Mouse (Mus musculus): Measurements from ENCODE around the gene Hint1. TPM values are rescaled to one million over a fixed set of nuclear protein-coding genes. Genes with fewer than 3 reads are reported as not detected.
"Not testable (repeated sequence)": the region's sequence is repeated elsewhere in the genome, so short reads cannot be mapped to it uniquely, and the experiment has no call there.

The Hint1 gene
- total and polyA plus RNA-seq, 3 experiments = 854 to 1,228 (median 1,034) TPM

DNA sequence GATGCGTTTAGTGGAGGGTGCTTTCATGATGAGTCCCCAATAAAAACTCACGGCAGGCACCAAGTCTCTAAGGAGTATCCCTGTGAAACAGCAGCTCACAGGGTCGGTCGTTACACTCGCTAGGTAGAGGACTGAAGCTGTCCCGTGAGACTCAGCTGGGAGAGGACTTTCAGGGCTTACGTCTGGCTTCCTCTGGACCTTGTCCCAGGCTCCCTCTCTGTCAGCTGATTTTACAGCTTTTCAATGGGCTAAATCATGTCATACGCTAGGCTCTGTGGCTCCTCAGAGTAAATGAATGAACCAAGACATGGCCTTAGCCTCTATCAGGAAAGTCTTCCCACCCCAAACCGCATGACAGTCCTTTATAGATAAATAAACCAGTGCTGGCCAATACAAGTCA is 28.4 kb downstream of the Hint1 start:
- H3K4me1 ChIP-seq (ENCODE audit: control insufficient read depth in 1 of 2, insufficient read depth in 2 of 2) = peaks cover 0 to 2% of the 10 kb centered on the region in 2 experiments; a peak in 1 of 4 replicates
- no peaks in the 10 kb centered on the region for H3K9me3 ChIP-seq (replicated peaks; ENCODE audit: low read length)
- no peak overlapping the region for H3K27ac ChIP-seq (ENCODE audit: insufficient read depth, low read depth)
- dilution Hi-C loops (cut with MboI; ENCODE audit: extremely low pct_ligation_motif_present, extremely low pct_unique_long_range_greater_than_20kb, low sequenced_read_pairs) (no loop called here), in situ Hi-C loops (cut with MboI; ENCODE audit: low pct_ligation_motif_present, low pct_unique_long_range_greater_than_20kb, low sequenced_read_pairs) (loop anchor here (25.0 kb wide), 1 partner anchor 493 kb away; no protein-coding TSS in a partner anchor)
- no peak for DNase-seq (ENCODE audit: extremely low read depth)
- H3K79me2 ChIP-seq (replicated peaks; ENCODE audit: control insufficient read depth, extremely low read depth, insufficient read depth, poor library complexity, severe bottlenecking) = no peaks in the 10 kb centered on the region
- no peaks in the 10 kb centered on the region for H3K27me3 ChIP-seq (replicated peaks)
- no peak overlapping the region for H3K4me2 ChIP-seq (ENCODE audit: insufficient read depth, low read depth, poor library complexity, severe bottlenecking)
- TF ChIP-seq TCF12 (IDR thresholded peaks at IDR 0.05; ENCODE audit: low read depth, low read length) = no peak
- TF ChIP-seq ZC3H11A (IDR thresholded peaks at IDR 0.05; ENCODE audit: low read depth, low read length) = no peak
- no peak for TF ChIP-seq ZKSCAN1 (IDR thresholded peaks at IDR 0.05; ENCODE audit: borderline replicate concordance, low read depth, low read length)
- TF ChIP-seq ZNF384 (IDR thresholded peaks at IDR 0.05; ENCODE audit: low read depth, low read length) = no peak
- TF ChIP-seq USF1 (IDR thresholded peaks at IDR 0.05; ENCODE audit: low read depth, low read length) = no peak
- TF ChIP-seq CHD1 (IDR thresholded peaks at IDR 0.05; ENCODE audit: low read depth, low read length) = no peak
- TF ChIP-seq NRF1 (IDR thresholded peaks at IDR 0.05; ENCODE audit: low read depth, low read length) = no peak
- no peak for TF ChIP-seq KAT2A (IDR thresholded peaks at IDR 0.05; ENCODE audit: insufficient replicate concordance, low read length)
- no peak for TF ChIP-seq MXI1 (IDR thresholded peaks at IDR 0.05; ENCODE audit: low read depth, low read length)
- TF ChIP-seq MAZ (IDR thresholded peaks at IDR 0.05; ENCODE audit: low read depth, low read length) = no peak
- no peak for TF ChIP-seq HCFC1 (IDR thresholded peaks at IDR 0.05; ENCODE audit: low read depth, low read length)
- TF ChIP-seq POLR2A (IDR thresholded peaks at IDR 0.05; ENCODE audit: low read depth, low read length) = no peak
- TF ChIP-seq POLR2AphosphoS2 (IDR thresholded peaks at IDR 0.05; ENCODE audit: low read depth, low read length) = no peak
- TF ChIP-seq SMC3 (IDR thresholded peaks at IDR 0.05; ENCODE audit: low read depth, low read length) = no peak
- TF ChIP-seq RAD21 (IDR thresholded peaks at IDR 0.05; ENCODE audit: low read depth, low read length) = no peak
- TF ChIP-seq BHLHE40 (IDR thresholded peaks at IDR 0.05; ENCODE audit: low read depth, low read length) = no peak
- no peak for TF ChIP-seq SIN3A (IDR thresholded peaks at IDR 0.05; ENCODE audit: low read length)
- no peak for TF ChIP-seq ETS1 (conservative IDR thresholded peaks at IDR 0.05; ENCODE audit: low read depth, low read length)
- H3K9ac ChIP-seq (ENCODE audit: insufficient read depth, low read depth) = no peak overlapping the region
- no peaks in the 10 kb centered on the region for H3K36me3 ChIP-seq (replicated peaks in 1 of 2; ENCODE audit: control insufficient read depth in 1 of 2, insufficient read depth in 1 of 2, low read length in 1 of 2)
- H3K4me3 ChIP-seq (replicated peaks in 1 of 3; ENCODE audit: low read depth in 2 of 3, low read length in 2 of 3, poor library complexity in 1 of 3) = no peak overlapping the region

GRCm38 (mm10) chr11:54896646-54897045 is 30.5 kb downstream of the Hint1 start:
- dilution Hi-C loops (cut with MboI; ENCODE audit: extremely low pct_ligation_motif_present, extremely low pct_unique_long_range_greater_than_20kb, low sequenced_read_pairs) = not testable (repeated sequence)
- in situ Hi-C loops (cut with MboI; ENCODE audit: low pct_ligation_motif_present, low pct_unique_long_range_greater_than_20kb, low sequenced_read_pairs) = loop anchor here (25.0 kb wide), 1 partner anchor 491 kb away; no protein-coding TSS in a partner anchor

More at GRCm38 (mm10) chr11:54896646-54897045, 30.5 kb downstream of the Hint1 start:
- DNase-seq (ENCODE audit: extremely low read depth); H3K9ac ChIP-seq (ENCODE audit: insufficient read depth, low read depth); H3K4me3 ChIP-seq (replicated peaks in 1 of 3; ENCODE audit: low read depth in 2 of 3, low read length in 2 of 3, poor library complexity in 1 of 3); H3K36me3 ChIP-seq (replicated peaks in 1 of 2; ENCODE audit: control insufficient read depth in 1 of 2, insufficient read depth in 1 of 2, low read length in 1 of 2); H3K4me2 ChIP-seq (ENCODE audit: insufficient read depth, low read depth, poor library complexity, severe bottlenecking); H3K9me3 ChIP-seq (replicated peaks; ENCODE audit: low read length); H3K4me1 ChIP-seq (ENCODE audit: control insufficient read depth in 1 of 2, insufficient read depth in 2 of 2); H3K27ac ChIP-seq (ENCODE audit: insufficient read depth, low read depth); H3K27me3 ChIP-seq (replicated peaks); H3K79me2 ChIP-seq (replicated peaks; ENCODE audit: control insufficient read depth, extremely low read depth, insufficient read depth, poor library complexity, severe bottlenecking): not testable (repeated sequence)

All from CH12.LX (cell line).